Mouse (Mus musculus) thymus, postnatal 36 days (tissue): ENCODE results near the gene Olfr547.
A peak's percentile ranks its signal among the peaks of the same experiment; 100 is the strongest.
"Not testable (repeated sequence)": the region's sequence is repeated elsewhere in the genome, so short reads cannot be mapped to it uniquely, and the experiment has no call there.

Source experiments
- DNase-seq, 2 experiments: peaks; one replicate each; pipeline ENCODE4 v3.0.0; 2022; ENCODE audit warnings: mixed read lengths in 2 of 2

Gene Olfr547

DNA sequence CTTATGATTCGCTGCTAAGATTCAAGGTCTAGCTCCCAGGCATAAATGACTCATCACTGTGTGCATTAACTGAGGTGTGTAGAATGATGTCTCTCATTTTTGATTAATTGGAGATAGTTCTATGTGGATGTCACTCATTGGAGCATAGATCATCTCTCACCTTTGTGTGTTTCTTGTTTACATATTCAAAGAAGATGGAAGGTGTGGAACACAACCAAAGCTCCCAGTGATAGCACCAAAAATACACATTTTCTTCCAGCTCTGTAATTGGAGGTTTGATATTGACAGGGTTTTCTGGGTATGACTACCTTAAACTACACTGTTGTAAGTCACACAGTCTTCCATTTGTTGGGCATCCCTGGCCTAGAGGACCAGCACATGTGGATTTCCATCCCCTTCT, at the start of gene Olfr547:
TSS of gene Olfr547 (plus strand) at position 301 of the 400 bp plus-strand sequence.
- no peak for DNase-seq

DNA sequence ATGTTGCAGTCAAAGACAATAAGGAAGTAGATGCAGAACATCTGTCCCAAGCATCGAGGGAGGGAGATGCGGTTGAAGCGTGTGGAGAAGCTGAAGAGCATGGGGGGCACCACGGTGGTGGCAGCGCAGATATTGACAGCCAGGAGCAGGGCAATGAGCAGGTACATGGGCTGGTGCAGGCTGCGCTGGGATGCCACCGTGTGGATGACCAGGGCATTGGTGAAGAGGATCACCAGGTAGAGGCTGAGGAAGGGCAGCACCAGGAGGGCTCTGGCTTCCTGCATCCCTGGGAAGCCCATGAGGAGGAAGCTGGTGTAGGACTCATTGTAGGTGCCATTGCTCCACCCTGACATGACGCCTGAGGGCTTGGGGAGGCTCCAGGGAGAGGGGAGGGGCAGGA, 49.8 kb upstream of the Olfr547 start:
- DNase-seq = not testable (repeated sequence)

DNA sequence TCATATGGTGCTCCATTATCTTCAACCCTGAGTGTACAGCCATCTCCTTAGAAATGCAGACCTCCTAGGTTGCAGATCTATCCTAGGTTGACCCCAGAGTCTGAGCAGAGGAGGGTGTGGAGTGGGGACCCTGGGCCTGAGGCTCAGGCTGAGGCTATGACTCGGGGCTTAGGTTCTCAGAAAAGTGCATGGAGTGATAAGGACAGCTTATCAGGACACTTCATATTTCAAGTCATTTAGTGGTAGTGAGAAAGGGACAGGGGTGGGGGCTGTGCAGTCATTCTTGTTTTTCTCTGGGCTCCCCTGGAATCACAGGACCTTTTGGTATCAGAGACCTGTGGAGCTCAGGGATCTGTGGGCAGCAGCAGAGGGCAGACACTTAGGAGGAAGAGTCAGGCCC, 48.4 kb upstream of the Olfr547 start:
- DNase-seq = no peak

DNA sequence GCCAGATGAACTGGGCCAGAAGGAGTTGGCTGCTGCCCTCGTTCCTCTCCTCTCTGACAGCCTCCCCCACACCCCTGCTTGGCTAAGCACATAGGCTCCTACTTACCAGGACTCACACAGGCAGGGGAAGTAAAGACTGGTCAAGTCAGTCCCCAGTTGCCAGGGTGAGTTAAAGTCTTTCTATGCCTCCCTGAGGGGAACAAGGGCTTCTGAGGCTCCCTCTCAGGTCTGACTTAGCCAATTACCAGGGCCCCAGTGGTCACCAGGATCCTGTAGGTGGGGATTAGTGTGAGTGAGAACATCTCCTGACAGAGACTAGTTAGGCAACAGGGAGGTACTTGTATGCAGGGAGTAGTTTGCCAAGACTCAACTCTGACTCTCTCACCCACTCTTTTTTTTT, 46.4 kb upstream of the Olfr547 start, which contains the start of gene Olfr544:
TSS of gene Olfr544 (minus strand) at position 153 of the 400 bp plus-strand sequence.
- DNase-seq = no peak

DNA sequence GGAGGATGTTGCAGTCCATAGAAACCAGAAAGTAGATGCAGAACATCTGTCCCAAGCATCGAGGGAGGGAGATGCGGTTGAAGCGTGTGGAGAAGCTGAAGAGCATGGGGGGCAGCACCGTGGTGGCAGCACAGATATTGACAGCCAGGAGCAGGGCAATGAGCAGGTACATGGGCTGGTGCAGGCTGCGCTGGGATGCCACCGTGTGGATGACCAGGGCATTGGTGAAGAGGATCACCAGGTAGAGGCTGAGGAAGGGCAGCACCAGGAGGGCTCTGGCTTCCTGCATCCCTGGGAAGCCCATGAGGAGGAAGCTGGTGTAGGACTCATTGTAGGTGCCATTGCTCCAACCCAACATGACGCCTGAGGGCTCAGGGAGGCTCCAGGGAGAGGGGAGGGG, 40.1 kb upstream of the Olfr547 start:
- DNase-seq = not testable (repeated sequence)

DNA sequence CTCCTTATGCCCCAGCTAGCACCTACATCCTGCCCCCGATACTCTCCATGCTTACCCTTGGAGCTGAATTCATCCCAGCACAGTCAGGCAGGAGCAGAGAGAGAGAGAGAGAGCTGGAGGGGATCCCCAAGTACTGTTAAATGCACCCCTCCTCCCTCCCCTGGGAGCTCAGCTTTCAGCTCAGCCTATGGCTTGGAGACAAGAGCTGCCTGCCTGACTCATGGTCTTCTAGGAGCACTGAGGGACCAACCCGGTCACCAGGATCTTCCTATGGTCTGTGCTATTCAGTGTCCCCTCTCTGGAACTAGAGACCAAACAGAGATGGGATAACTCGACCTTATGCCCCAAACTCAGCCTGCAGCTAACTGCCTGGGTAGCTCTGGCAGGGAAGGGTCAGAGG, 35.1 kb upstream of the Olfr547 start, which contains the start of gene Olfr545:
TSS of gene Olfr545 (minus strand) at position 101 of the 400 bp plus-strand sequence.
- DNase-seq = no peak

DNA sequence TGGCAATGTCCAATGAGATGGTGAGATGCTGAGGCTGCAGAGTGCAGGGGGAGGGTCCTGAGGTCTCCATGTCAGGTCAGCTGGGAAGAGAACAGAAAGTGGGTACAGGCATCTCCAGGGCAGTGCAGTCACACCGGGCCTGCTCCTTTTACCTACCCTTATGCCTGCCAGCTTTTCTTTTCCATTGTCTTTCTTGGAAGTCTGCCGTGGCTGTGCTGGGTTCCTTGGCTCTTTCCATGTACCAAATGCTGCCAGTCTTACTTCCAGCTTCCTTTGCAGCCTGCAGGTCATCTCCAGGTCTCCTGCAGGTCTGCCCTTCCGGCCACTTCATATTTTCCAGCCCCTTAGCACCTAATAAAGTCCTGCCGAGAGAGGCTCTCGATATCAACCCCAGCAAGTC, 32.6 kb upstream of the Olfr547 start:
- no peak for DNase-seq

DNA sequence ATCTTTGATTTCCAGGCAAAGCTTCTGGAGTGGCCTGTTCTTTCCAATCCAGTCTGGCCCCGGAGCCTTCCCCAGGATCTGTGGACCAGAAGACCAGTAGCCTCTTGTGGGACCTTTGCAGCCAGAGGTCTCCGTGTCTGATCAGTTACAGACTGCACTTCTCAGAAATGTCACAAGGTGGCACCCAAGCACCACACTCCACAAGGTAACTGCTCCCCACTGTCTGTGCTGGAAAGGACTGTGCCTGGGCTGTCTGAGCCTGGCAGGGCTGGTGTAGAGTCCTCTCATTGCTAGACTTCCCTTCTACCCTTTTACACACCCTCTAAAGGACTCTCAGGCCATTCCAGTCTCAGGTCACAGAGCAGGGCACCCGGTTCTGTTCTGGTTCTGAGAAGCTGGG, 27.7 kb upstream of the Olfr547 start:
- DNase-seq = peak; percentile 60 to 65

DNA sequence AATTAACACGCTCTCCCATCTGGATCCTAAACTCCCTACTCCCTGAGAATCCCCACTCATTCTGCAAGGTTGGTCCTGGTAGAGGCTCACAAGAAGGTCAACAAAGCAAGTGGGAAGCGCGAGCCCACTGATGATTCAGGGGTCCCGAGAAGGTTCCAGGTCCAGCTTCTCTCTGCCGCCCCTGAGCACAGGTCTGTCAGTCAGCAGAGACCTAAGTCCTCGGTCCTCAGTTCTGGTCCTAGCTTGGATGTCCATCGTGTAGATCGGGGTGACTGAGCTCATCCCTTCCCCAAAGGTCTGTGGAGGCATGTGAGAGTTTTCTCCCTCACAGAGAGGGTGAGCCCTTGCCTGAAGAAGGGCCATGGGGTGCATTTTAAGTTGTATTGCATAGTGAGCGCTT, 26.5 kb upstream of the Olfr547 start:
- no peak for DNase-seq

DNA sequence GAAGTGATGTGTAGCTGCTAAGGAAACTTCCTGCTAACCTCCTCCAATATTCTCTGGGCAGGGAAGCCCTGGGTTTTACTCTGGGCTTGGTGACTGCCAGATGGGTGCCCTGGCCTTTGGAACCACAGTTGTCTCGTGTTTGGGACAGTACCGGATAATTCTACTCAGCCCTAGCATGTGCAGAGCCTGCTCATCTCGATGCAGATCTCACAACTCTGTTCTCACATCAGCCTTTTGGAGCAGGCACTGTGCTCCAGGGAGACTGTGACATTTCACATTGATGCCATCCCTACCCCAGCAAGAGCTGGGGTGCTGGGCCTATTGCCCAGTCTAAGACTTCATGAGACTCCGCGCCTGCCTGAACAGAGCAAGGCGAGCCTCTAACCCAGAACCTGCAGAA, 25.9 kb upstream of the Olfr547 start:
- no peak for DNase-seq

DNA sequence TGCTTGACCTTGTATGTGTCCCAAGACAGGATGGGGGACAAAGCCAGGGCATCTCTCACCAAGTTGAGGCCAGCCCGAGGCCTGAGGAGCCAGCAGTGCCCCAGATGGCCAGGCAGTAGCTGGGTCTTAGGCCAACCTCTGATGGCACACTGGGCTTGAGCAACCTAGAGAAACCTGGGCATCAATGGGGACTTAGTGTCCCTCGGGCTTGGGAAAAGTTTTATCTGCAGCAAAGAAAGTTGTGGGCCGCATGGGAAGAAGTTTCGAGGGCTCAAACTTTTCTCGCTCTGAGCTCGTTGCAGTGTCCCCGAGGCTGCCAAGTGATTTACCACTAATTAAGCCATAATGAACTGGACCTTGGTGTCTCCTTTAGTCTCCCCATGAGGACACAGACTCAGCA, 24.8 kb upstream of the Olfr547 start:
- no peak for DNase-seq

DNA sequence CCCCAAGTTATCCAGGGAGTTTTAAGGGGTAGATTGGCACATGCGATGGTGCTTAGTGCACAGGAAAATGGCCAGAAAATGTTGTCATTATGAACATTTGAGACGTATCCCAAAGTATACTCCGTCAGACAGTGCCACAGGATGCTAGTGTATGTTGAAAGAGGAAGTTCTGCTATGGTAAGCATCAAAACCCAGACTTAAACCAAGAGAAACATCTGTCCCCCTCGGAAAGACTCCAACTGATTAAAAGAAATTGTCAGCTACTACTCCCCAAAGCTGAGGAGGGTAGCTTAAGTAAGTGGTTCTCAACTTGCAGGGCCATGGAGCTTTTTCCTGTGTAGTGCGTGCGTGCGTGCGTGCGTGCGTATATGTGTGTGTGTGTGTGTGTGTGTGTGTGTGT, 22.6 kb upstream of the Olfr547 start:
- no peak for DNase-seq

DNA sequence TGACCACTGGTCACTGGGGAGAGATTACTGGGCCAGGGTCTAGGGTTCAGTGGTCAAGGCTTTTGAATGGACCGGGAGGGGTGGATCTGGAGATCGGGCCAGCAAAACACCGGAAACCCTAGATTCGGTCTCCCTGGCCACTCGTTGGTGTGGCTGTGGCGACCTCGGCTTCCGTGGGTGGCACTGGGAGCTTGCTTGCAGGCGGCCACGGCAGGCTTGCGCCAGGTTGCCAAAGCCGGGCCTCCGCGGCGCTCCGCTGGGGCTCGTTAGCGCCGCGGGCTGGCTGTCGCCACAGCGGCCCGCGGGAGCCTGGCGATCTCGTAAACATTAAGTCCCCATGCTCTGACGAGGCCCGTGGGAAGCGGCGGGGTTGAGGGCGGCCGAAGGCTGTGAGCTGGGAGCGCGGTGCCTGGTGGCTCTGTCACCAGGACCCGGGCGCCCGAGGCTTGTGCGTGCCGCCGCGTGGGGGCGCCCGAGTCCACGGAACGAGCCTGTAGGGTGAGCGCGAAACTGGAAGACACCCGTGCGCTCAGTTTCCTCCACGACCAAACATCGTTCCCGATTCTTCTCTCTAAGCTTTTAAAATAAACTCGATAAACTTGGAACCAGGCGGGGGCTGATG, 21.6 kb upstream of the Olfr547 start:
- DNase-seq = peak; percentile 81 to 85

DNA sequence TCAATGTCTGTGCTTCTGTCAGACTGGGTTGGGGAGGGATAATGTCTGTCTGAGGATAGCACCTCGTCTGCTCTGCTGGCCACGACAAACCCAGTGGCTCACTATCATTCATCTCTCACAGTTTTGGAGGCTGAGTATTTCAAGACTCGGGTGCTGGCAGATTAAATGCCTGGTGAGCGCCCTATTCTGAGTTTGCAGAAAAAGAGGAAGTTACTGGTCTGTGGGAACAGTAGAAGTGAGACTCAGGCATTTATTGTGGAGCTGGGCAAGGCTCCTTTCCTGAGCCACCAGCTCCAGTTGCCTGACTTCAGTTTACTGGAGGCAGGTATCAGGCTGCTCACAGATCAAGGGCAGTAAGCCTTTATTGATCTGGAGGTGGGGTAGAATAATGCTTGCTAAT, 20.4 kb upstream of the Olfr547 start:
- DNase-seq = no peak

DNA sequence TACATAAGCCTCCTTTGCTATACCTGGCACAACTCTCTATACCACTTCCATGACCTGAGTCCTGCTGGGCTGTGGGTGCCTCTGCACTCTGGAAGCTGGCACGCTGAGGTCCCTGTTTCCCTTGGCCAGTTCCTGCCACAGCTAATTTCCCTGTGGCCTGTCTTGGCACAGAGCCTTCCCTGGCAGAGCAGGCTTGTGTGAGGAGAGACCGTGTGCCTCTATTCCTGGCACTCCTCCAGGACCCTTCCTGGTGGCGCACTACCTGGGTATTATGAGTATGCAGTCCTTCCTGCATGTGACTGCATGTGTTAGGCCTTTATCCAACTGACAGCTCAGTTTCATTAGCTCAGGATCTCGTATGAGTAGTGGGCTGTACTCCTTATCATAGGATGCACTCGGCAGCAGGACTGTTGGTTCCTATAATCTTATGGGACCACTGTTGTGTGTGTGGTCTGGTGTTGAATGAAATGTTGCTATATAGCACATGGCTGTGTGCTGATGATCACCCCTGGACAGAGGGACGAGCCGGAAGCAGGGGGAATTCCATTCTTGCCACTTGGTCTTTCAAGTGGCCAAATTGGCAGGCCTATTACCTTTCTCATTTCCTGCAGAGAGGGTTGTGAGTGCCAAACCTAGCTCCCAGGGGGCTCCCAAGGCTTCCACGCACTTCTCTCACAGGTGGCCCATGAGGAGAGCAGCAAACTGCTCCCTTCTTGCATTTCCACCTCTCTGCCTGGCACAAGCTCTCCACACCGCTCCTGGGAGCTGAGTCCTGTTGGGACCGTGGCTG, 18.1 kb upstream of the Olfr547 start:
- no peak for DNase-seq

DNA sequence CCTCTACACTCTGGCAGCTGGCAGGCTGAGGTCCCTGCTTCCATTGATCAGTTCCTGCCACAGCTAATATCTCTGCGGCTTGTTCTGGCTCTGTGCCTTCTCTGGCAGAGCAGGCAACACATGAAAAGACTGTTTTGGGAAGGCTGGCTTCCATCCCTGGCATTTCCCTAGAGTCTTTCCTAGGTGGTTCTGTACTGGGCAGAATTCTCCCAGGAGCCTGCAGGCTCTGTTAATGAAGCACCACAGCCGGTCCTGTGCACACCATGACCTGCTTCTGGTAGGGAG, 17.6 kb upstream of the Olfr547 start:
- no peak for DNase-seq

DNA sequence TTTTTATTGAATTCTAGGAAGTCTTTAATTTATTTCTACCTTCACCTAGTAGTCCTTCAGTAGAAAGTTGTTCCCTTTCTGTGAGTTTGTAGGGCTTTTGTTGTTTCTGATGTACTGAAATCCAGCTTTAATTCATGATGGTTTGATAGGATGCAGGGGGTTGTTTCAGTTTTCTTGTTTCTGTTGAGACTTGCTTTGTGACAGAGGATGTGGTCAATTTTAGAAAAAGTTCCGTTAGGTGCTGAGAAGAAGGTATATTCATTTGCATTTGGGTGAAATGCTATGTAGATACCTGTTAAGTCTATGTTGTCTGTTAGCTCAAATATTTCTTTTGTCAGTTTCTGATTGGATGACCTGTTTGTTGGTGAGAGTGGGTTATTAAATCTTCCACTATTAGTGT, 5.5 kb upstream of the Olfr547 start:
- no peak for DNase-seq

DNA sequence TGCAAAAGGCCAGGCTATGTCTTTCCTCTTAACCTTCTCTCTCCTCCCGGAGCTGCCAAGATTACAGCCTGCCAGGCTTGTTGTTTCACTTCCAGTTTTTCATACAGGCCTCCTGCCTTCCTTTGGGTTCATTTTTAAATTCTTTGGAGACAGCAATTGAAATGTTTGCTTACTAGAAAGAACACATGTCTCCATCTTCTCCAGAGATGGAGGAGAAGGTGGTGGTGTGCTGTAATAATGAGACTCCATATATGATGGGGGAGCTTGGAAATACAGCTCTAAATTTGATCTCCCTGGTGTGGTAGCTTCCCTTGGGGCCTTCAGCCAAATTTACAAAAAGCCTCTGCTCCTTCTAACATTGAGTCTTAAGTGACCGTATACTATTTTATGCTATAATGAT, 6.0 kb downstream of the Olfr547 start, which contains the start of gene Olfr548-ps1:
TSS of gene Olfr548-ps1 (plus strand) at position 301 of the 400 bp plus-strand sequence.
- no peak for DNase-seq

DNA sequence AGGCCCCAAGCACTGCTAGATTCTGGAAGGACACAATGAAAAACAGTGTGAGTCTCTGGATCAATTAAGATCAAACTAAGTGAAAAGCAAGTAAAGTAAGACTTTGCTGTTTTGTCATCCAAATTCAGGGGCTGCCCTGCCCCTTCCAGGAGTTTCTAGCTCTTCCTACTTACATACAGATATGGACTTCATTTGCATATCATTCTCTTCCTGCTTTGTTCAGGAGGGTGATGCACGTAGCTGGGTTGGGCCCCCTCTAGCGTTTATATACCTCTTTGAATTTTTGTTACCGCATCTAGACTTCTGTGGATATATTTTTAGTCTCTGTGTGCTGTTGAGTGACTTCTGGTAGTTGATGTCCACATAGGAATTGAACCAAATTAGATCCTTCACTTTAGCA, 6.7 kb downstream of the Olfr547 start:
- DNase-seq = no peak

DNA sequence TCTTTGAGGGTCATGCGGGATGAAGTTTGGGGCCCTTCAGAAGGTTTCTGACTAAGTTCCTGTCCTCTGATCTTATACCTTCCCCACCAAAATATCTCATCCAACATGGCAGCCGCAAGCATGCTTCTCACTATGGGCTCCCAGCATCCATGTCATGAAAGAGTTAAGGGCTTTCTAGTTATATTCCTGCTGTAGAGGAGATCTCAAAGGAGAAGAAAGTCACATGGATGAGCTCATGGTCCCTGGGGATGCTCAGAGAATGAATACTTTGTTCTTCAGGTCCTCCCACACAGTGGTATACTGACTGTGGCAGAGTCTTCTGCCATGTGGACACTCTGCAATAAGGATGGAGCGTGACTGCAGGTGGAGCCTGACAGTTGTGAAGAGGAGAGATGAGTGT, 15.0 kb downstream of the Olfr547 start, which contains the start of gene Olfr549:
TSS of gene Olfr549 (plus strand) at position 301 of the 400 bp plus-strand sequence.
- DNase-seq = no peak

DNA sequence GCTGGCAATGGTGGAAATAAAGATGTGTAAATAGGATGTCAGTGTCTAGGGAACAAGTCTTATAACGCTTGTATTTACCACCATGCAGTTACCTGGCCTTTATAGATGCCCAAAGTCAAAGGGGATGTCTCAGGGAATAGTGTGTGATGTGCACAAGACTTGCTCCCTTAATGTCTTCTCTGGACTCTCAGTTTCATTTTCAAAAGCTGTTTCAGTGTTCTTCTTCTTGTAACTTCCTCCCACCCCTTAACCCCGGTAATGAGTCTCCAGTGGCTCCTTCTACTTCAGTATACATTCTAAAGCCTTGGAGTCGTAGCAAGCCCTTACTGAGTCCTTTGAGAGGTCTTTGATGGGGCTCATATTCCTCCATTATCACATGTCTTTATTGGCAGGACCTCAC, 18.7 kb downstream of the Olfr547 start:
- no peak for DNase-seq

DNA sequence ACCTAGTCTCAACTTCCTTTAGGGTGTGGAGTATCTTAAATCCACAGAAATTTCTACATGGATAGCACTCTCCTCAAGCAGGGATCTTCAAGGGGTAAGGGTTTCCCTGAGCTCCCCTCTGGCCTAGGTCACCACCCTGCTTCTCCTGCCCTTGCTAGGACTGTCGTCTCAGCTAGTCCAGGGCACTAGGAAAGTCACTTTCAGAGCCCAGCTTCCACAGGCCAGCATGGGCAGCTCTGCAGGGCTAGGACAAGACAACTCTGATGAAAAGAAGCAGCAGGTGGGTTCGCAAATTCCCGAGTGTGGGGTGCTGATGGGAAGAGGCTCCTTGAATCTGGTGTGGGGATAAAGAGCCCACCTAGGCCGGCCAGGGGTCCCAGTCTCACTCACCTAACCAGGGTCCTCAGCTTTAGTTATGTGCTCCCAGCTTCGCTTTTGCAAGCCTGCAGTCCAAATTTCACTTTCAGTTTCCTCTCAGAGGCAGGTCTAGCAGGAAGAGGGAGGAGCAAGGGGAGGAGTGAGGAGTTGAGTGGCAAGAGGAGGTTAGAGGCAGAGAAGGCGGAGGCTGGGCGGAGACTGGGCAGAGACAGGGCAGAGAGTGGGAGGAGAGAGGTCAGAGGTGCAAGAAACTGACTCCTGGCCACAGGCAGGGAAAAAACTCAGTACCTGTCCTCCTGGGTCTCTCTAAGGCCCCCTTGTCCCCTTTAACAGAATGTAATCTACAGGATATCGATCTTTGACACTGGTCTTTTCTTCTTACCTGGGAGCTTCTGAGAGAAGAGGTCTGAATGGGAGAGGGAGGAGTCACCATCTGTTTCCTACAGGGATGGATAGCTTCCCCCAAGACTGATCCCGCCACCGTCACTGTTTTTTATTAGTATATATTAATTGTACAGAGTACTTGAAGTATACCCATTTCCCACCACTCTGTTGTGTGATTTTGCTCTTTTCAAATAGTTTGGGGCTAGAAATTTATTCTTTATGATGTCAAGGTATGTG, 30.7 kb downstream of the Olfr547 start, which contains the start of gene Trim21:
TSS of gene Trim21 (minus strand) at position 488 of the 999 bp plus-strand sequence.
- peak; percentile 85 to 89 for DNase-seq

DNA sequence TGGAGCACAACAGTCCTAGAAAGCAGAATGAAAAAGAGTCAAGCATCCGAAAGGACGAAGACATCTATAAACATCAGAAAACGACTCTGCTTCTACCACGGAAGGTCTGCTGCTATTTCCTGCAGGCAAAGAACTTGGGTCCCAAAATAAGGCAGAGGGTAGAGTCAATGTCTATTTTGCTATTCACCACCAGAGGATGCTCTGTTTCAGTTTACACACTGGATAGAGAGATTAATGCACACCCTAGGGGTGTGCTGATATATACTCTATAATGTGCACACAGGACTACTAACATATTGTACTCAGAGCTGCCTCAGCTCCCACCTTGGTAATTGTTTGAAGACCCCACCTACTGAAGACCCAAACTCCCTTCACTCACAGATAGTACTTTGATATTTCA, 31.7 kb downstream of the Olfr547 start:
- no peak for DNase-seq
